Mouse (Mus musculus) liver, embryonic 15.5 days (tissue): ENCODE results near the gene Gm20388. TPM values are rescaled to one million over a fixed set of nuclear protein-coding genes. Genes with fewer than 3 reads are reported as not detected.

ENCODE experiments used
- ATAC-seq: fragments of 200-750 bp; cut with Nextera tagmentation; 2 replicates; pipeline ENCODE4 v1.8.0; 2017; ENCODE audit warnings: moderate number of reproducible peaks, mild to moderate bottlenecking, moderate library complexity; ENCODE audit not compliant: insufficient read depth
- H3K27ac ChIP-seq: fragments of 300-500 bp; sonication (generic); replicated peaks from 2 replicates; pipeline ENCODE4 v1.5.1; 2015; ENCODE audit warnings: mild to moderate bottlenecking, inconsistent platforms
- H3K27me3 ChIP-seq: fragments of 300-500 bp; sonication (generic); 2 replicates; pipeline ENCODE4 v1.6.1; 2015; ENCODE audit warnings: mild to moderate bottlenecking, inconsistent platforms
- H3K36me3 ChIP-seq: fragments of 300-500 bp; sonication (generic); replicated peaks from 2 replicates; pipeline ENCODE4 v1.6.1; 2015; ENCODE audit warnings: moderate library complexity, mild to moderate bottlenecking, inconsistent platforms
- H3K4me1 ChIP-seq: fragments of 300-500 bp; sonication (generic); replicated peaks from 2 replicates; pipeline ENCODE4 v1.6.1; 2015; ENCODE audit warnings: inconsistent platforms
- H3K4me2 ChIP-seq: fragments of 300-500 bp; sonication (generic); 2 replicates; pipeline ENCODE4 v1.6.1; 2015; ENCODE audit warnings: moderate library complexity, mild to moderate bottlenecking, inconsistent platforms
- H3K4me3 ChIP-seq: fragments of 300-500 bp; sonication (generic); replicated peaks from 2 replicates; pipeline ENCODE4 v1.5.1; 2015; ENCODE audit warnings: mild to moderate bottlenecking, inconsistent platforms
- H3K9ac ChIP-seq: fragments of 300-500 bp; sonication (generic); 2 replicates; pipeline ENCODE4 v1.6.1; 2015; ENCODE audit warnings: moderate library complexity, mild to moderate bottlenecking, inconsistent platforms
- H3K9me3 ChIP-seq: fragments of 300-500 bp; sonication (generic); replicated peaks from 2 replicates; pipeline ENCODE4 v1.6.1; 2016; ENCODE audit warnings: inconsistent platforms
- WGBS: fragments of 180-500 bp; shearing (Covaris S2); methylation state at CpG from one replicate; pipeline ENCODE4 v1.1.7; 2015; ENCODE audit warnings: mixed read lengths; ENCODE audit not compliant: insufficient replicate concordance; 5-methylcytosine and 5-hydroxymethylcytosine counted together
- polyA plus RNA-seq: library from polyadenylated mRNA; unstranded; fragments of >200 nt; fragmentation: Nextera tagmentation; extraction: Ambion mirVana; gene quantifications from 2 replicates; pipeline ENCODE4 v1.2.1, GENCODE M21; 2015

The Gm20388 gene
- polyA plus RNA-seq, 1 experiment from 2014 or later = not detected

- Histone ChIP-seq H3K4me2 (no peak overlapping the region), H3K9ac (no peak overlapping the region), H3K4me3 (no peak overlapping the region), H3K36me3 (peaks cover 81% of the 10 kb centered on the region), H3K9me3 (no peaks in the 10 kb centered on the region), H3K27ac (no peak overlapping the region), H3K27me3 (no peaks in the 10 kb centered on the region), H3K4me1 (no peaks in the 10 kb centered on the region)
- 85% methylated on average over 11 of the region's 11 CpGs for WGBS
- no peak for ATAC-seq
Observed at GRCm38 (mm10) chr8:121980792-121981519, 2070.3 kb downstream of the Gm20388 start.

DNA sequence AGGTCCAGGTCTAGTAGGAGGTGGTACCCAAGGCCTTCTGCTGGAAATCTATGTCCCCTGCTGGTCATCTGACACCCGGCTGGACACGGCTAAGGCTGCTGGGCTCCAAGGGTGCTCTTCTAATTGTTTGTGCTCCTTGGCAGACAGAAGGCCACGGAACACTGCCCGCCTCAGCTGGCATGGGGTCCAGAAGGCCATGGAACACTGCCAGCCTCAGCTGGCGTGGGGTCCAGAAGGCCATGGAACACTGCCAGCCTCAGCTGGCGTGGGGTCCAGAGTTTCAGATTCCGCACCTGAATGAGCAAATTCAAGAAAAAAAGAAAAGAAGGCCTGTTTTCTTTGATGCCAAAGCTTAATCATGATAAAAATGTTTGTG, 2070.9 kb downstream of the Gm20388 start:
- Histone ChIP-seq H3K4me2 (no peak overlapping the region), H3K9ac (no peak overlapping the region), H3K27ac (no peak overlapping the region), H3K9me3 (no peaks in the 10 kb centered on the region), H3K4me1 (no peaks in the 10 kb centered on the region), H3K27me3 (no peaks in the 10 kb centered on the region), H3K36me3 (peaks cover 79% of the 10 kb centered on the region), H3K4me3 (no peak overlapping the region)
- 89% methylated on average over 7 of the region's 7 CpGs for WGBS
- no peak for ATAC-seq

DNA sequence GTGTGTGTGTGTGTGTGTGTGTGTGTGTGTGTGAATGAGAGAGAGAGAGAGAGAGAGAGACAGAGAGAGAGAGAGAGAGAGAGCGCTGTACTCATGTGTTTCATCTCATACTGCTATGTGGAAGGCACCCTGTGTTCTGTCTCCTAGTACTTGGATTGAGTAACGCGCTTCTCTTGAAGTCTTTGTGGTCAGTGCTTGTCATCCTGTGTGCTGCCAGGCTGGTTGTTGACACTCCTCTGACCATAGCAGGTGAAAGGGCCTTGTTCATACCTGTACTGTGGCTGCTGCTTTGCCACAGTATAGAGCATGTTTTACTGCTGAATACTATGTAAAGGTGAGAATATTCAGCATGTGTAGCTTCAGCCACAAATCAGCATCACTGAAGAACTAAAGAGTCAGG, 2075.0 kb downstream of the Gm20388 start:
- no peak overlapping the region for H3K4me2 ChIP-seq
- no peak overlapping the region for H3K27ac ChIP-seq
- no peak overlapping the region for H3K4me3 ChIP-seq
- peaks cover 73% of the 10 kb centered on the region for H3K36me3 ChIP-seq
- H3K27me3 ChIP-seq = no peaks in the 10 kb centered on the region
- WGBS = 86% methylated on average over 3 of the region's 3 CpGs
- no peaks in the 10 kb centered on the region for H3K9me3 ChIP-seq
- H3K9ac ChIP-seq = no peak overlapping the region
- no peaks in the 10 kb centered on the region for H3K4me1 ChIP-seq
- no peak for ATAC-seq

DNA sequence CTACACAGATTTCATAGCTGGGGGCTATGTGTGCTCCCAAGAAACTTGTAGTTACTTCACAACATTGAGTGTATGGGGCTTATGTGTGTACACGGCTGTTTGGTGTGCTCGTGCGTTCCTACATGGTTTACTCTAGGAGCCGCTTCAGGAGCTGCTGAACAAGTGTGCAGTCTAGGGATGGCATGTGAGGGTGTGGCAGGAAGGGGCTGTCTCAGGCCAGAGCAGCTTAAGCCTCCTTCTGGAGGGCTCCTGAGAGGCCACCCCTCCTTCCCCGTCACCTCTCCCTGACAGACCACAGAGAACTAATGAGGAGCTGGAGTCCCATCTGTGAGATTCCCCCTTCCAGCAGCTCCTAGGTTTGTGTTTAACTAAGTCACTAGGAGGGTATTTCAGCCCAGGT, 2077.3 kb downstream of the Gm20388 start:
- Histone ChIP-seq H3K9me3 (no peaks in the 10 kb centered on the region), H3K9ac (no peak overlapping the region), H3K27me3 (no peaks in the 10 kb centered on the region), H3K36me3 (peaks cover 71% of the 10 kb centered on the region), H3K4me3 (no peak overlapping the region), H3K4me2 (no peak overlapping the region), H3K27ac (no peak overlapping the region), H3K4me1 (no peaks in the 10 kb centered on the region)
- 80% methylated on average over 5 of the region's 5 CpGs for WGBS
- ATAC-seq = no peak

DNA sequence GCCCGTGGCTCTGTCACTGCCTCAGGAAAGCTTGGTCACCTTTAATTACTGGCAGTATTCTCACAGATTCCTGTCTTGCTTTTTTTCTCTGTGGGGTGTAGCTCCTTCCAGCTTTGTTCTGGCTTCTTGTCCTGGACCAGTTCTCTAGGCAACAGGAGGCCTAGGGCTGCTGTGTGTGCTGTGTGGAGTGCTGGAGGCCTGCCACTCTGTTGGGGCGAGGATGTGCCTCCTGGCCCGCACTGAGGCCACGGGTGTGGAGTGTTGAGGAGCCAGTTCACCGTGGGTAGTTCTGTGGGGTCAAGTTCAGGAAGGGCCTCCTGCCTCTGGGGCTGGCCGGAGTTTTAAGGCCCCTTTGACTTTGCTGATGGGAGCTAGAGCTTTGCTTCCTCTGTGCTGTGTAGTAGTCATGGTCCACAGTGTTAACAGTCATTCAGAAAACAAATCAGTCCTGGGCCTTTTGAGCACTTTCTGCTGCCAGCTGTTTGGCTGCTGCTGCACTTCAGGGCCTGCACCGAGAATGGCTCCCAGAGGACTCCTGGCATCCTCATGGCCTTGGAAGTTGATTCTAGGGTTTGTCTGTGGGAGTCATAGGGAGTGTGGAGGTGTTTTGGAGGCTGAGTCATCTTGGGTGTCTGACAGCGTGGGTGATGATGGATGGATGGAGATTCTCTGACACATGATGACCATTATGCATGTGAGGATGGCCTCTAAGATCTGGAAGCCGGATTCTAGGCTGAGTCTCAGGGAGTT, 2080.0 kb downstream of the Gm20388 start:
- Histone ChIP-seq H3K4me1 (no peaks in the 10 kb centered on the region), H3K36me3 (peaks cover 73% of the 10 kb centered on the region), H3K27me3 (no peaks in the 10 kb centered on the region), H3K9me3 (no peaks in the 10 kb centered on the region), H3K4me2 (no peak overlapping the region), H3K27ac (no peak overlapping the region), H3K9ac (no peak overlapping the region), H3K4me3 (no peak overlapping the region)
- no peak for ATAC-seq
- WGBS = 80% methylated on average over 9 of the region's 9 CpGs

DNA sequence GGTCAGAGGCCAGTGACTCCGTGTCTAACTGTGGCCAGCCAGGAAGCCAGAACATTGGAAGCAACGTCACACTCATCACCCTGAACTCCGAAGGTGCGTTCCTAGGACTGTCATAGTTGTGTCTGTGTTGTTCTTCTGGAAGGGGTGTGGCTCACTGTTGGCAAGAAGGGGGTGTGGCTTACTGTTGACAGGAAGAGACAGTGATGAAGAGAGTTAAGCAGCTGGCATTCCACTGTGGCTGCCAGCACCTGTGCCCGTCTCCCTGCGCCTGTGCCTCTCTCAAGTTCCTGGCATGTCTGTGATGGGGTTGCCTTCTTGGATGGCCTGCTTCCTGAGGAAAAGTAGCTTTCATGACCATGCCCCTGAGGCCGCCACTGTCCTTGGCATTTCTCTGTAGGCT, 2081.0 kb downstream of the Gm20388 start:
- no peak for ATAC-seq
- no peak overlapping the region for H3K9ac ChIP-seq
- no peak overlapping the region for H3K27ac ChIP-seq
- peaks cover 74% of the 10 kb centered on the region for H3K36me3 ChIP-seq
- H3K4me2 ChIP-seq = no peak overlapping the region
- H3K4me1 ChIP-seq = no peaks in the 10 kb centered on the region
- whole genome bisulfite sequencing = 76% methylated on average over 7 of the region's 7 CpGs
- no peaks in the 10 kb centered on the region for H3K9me3 ChIP-seq
- H3K27me3 ChIP-seq = no peaks in the 10 kb centered on the region
- H3K4me3 ChIP-seq = no peak overlapping the region

- H3K4me3 ChIP-seq = no peak overlapping the region
- no peaks in the 10 kb centered on the region for H3K9me3 ChIP-seq
- H3K9ac ChIP-seq = no peak overlapping the region
- ATAC-seq = no peak
- H3K4me1 ChIP-seq = no peaks in the 10 kb centered on the region
- no peak overlapping the region for H3K4me2 ChIP-seq
- H3K27me3 ChIP-seq = no peaks in the 10 kb centered on the region
- 78% methylated on average over 4 of the region's 4 CpGs for WGBS
- no peak overlapping the region for H3K27ac ChIP-seq
- peaks cover 81% of the 10 kb centered on the region for H3K36me3 ChIP-seq
Observed at GRCm38 (mm10) chr8:121992911-121993310, 2082.3 kb downstream of the Gm20388 start.

GRCm38 (mm10) chr8:121995112-121995511, 2084.5 kb downstream of the Gm20388 start:
- Histone ChIP-seq H3K4me1 (no peaks in the 10 kb centered on the region), H3K27me3 (no peaks in the 10 kb centered on the region), H3K27ac (no peak overlapping the region), H3K4me3 (no peak overlapping the region), H3K36me3 (peaks cover 85% of the 10 kb centered on the region), H3K9me3 (no peaks in the 10 kb centered on the region), H3K4me2 (no peak overlapping the region), H3K9ac (no peak overlapping the region)
- 84% methylated on average over 4 of the region's 4 CpGs for WGBS
- no peak for ATAC-seq

DNA sequence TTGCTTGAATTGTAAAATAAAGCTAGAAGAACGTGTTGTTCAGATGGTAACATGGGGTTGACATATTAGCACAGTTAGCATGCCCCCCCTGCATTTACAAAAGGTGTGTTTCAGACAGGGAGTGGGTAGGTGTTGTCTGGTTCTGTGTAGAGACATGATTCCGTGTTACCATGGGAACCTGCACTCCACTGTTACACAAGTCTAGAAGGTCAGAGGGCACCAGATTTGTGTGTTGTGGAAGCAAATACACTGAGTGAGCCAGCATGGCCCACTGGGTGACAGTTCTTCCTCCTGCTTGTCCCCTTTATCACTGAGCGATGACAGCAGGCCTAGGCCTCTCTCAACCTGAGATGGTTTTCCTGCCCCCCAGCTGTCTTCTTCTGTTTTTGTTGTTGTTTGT, 2085.3 kb downstream of the Gm20388 start:
- WGBS = 69% methylated on average over 3 of the region's 3 CpGs
- no peaks in the 10 kb centered on the region for H3K27me3 ChIP-seq
- no peak; the same call in 1 of the 2 replicates for ATAC-seq
- no peak overlapping the region for H3K4me2 ChIP-seq
- H3K27ac ChIP-seq = no peak overlapping the region
- H3K9ac ChIP-seq = no peak overlapping the region
- H3K36me3 ChIP-seq = peaks cover 84% of the 10 kb centered on the region
- no peaks in the 10 kb centered on the region for H3K9me3 ChIP-seq
- H3K4me1 ChIP-seq = no peaks in the 10 kb centered on the region
- H3K4me3 ChIP-seq = no peak overlapping the region

- peaks cover 84% of the 10 kb centered on the region for H3K36me3 ChIP-seq
- no peak overlapping the region for H3K4me3 ChIP-seq
- ATAC-seq = no peak
- no peak overlapping the region for H3K27ac ChIP-seq
- H3K4me1 ChIP-seq = no peaks in the 10 kb centered on the region
- H3K9me3 ChIP-seq = no peaks in the 10 kb centered on the region
- no peak overlapping the region for H3K9ac ChIP-seq
- H3K4me2 ChIP-seq = no peak overlapping the region
- WGBS = 76% methylated on average over 4 of the region's 4 CpGs
- no peaks in the 10 kb centered on the region for H3K27me3 ChIP-seq
Observed at GRCm38 (mm10) chr8:121998631-121999030, 2088.0 kb downstream of the Gm20388 start.

DNA sequence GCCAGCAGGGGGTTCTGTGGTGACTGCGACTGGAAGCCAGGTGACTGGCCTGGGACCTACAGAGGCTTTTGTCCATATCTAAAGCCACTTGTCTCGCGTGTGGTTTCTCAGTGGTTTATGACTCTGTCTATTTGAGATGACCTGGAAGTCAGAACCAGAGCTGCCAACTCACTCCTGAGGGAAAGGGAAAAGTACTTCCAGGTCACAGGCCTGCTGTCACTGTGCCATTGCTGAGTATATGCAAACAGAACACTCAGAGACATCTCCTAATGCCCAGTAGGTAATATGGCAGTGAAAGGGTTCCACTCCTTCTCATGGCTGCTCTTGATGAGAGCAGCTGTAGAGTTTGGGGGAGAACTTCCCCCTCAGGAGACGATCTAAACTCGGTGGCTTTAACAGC, 2088.6 kb downstream of the Gm20388 start:
- ATAC-seq = no peak
- Histone ChIP-seq H3K27me3 (no peaks in the 10 kb centered on the region), H3K9ac (no peak overlapping the region), H3K4me2 (no peak overlapping the region), H3K4me1 (no peaks in the 10 kb centered on the region), H3K36me3 (peaks cover 86% of the 10 kb centered on the region), H3K4me3 (no peak overlapping the region), H3K9me3 (no peaks in the 10 kb centered on the region), H3K27ac (no peak overlapping the region)
- 73% methylated on average over 5 of the region's 5 CpGs for WGBS
